Mouse (Mus musculus): ENCODE measurements around the gene Dsel. TPM values are rescaled to one million over a fixed set of nuclear protein-coding genes. Genes with fewer than 3 reads are reported as not detected.

Gene Dsel
- 5.8 TPM for polyA plus RNA-seq (2014; fragmentation: Illumina TruSeq; extraction: RNeasy Lipid Tissue Mini Kit (QIAGEN cat#74804); ENCODE audit: low read depth, low replicate concordance)

DNA sequence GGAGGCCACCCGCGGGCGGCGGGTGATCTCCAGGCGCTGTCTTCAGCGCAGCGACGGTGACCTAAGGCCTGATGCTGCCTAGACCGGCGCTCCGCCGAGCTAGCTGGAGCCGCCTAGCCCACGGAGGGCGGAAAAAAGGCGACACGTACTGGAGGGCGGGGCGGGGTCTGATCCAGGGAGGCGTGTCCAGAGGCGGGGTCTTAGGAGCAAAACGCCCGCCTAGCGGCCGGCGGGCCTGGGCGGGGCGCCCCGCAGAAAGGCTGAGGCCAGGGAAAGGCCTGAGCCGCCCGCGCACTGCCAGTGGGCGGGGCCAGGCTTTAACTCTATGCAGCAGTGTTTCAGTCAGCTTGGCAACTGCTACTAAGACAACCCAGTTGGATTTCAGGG is at the start of gene Dsel:
Gene Dsel, minus strand, starts transcription at position 140 of the 387 bp plus-strand sequence.

Data from testis, adult 10 weeks (tissue).